Mouse (Mus musculus) ZHBTc4 (cell line): ENCODE measurements around the gene Kcng4.

ENCODE experiments used
- DNase-seq: peaks from one replicate; pipeline ENCODE4 v3.0.0-alpha.2; 2011; ENCODE audit warnings: low read depth, low spot score

Kcng4 gene

GRCm38 (mm10) chr8:119641058-119641457 lies 5.6 kb upstream of the Kcng4 start:
- no peak for DNase-seq

DNA sequence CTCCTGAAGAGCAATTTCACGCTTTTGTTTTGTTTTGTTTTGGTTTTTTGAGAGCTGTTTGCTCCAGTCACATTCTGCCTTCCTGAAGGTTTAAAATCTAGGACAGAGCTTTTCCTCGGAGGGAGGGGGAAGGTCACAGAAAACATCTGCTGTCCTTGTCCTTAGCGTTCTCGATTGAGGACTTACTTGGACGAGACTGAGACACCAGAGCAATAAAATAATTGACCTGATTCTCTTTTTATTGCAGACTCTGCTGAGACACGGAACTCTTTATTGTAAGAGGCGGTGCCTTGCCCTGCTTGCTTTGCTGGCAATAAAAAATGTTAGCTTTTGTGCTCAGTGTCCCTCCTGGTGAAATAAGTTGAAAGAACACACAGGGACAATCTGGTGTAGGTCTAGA lies 4.3 kb upstream of the Kcng4 start:
- DNase-seq: no peak

DNA sequence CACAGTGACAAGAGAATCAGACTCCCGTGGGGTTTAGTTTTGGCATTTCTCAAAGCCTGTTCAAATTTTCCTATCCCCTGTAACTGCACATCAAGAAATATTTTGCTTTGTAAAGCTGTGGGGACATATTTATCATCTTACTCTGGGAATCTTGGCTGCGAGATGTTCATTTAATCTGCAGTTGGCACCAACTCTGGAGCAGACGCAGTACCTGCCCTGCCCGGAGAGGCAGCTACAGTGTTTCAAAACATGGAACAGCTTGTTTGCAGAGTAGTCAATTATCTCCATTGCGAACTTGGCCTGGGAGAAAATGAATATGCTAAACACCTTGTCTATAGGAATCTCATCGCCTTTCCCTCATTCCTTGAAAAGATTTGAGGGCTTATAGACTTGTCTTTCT lies 2.8 kb upstream of the Kcng4 start:
- DNase-seq: no peak

GRCm38 (mm10) chr8:119637381-119637780 lies 1.9 kb upstream of the Kcng4 start:
- no peak for DNase-seq

DNA sequence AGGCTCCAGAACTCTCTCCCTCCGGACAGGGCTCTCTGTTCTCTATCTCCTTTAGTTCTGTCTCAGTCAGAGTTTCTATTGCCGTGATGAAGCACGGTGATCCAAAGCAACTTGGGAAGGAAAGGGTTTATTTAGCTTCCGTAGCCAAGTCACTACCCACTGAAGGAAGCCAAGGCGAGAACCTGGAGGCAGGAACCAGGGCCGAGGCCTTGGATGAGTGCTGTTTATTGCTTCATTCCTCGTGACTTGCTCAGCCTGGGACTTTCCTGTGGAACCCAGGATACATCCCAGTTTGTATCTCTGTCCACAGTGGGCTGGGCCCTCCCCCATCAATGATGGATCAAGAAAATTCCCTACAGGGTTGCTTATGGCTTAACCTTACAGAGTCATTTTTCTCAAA lies 1.3 kb upstream of the Kcng4 start:
- DNase-seq: no peak

DNA sequence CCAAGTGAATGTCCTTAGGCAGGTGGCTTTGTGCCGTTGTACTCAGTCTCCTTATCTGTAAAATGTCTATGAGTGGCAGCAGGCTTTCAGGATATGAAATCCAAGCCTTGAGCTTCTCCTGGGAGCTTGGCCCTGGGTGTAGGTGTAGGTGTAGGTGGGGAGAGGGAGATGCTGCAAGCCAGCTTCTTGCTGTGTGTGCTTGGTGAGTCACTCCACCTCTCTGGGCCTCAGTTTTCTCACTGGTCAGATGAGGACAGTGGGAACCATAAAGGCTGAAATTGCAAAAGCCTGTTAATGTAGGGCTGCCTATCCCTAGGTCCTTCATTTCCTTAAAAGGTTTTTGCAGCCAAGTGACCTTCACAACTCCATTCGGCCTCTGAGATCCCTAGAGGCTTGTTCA lies 478 bp upstream of the Kcng4 start:
- DNase-seq: no peak

DNA sequence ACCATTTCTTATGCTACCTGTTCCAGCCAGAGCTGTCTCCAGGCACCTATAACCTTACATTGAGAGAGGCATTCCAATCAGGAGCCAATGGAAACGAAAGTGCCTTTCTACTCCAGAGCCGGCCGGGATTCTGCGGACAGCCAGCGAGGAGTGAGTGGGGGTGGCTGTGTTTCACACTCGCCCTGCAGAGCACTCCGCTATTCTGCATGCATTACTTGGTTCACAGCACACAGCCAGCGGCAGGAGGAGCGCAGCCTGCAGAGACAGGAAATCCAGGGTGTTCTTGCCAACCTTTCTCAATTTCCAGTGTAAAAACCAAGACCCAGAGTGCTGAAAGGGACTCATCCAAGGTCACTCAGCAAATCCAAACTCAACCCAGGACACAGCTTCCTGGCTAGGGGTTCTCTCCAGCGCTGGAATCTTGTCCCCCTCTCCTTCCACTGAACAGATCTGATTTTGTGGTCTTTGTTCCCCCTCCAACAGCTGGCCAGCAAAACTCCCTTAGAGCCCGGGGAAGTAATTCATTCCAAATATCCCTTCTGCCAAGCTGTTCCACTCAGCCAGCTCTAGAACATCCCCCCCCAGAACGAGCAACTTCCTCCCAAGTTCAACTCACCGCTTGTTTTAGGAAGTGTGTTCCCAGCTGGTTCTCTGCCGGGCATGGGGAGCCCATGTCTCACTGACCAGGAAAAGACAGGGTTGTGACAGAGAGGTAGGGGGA lies 704 bp downstream of the Kcng4 start:
- DNase-seq: no peak

DNA sequence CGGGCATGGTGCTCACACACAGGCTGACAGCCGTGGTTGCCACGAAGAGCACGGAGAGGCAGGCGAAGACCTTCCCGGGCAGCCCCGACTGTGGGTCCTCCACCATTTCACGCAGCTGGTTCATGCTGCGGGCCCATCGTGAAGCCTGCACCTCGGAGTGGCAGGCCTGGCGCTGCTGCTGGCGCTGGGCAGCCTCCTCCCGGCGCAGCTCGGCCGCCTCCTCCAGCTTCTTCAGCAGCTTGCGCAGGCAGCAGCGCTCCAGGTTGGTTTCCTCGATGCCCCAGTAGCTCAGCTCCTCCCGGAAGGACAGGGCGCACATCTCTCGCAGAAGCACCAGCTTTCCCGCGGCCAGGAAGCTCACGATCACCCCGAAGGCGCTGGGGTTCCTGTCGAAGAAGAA lies 2.6 kb downstream of the Kcng4 start:
- DNase-seq: peak; percentile 60

GRCm38 (mm10) chr8:119632246-119632645 lies 3.2 kb downstream of the Kcng4 start:
- peak; percentile 54 for DNase-seq

- DNase-seq: no peak
These were observed 4.6 kb downstream of the Kcng4 start for GRCm38 (mm10) chr8:119630841-119631240.

DNA sequence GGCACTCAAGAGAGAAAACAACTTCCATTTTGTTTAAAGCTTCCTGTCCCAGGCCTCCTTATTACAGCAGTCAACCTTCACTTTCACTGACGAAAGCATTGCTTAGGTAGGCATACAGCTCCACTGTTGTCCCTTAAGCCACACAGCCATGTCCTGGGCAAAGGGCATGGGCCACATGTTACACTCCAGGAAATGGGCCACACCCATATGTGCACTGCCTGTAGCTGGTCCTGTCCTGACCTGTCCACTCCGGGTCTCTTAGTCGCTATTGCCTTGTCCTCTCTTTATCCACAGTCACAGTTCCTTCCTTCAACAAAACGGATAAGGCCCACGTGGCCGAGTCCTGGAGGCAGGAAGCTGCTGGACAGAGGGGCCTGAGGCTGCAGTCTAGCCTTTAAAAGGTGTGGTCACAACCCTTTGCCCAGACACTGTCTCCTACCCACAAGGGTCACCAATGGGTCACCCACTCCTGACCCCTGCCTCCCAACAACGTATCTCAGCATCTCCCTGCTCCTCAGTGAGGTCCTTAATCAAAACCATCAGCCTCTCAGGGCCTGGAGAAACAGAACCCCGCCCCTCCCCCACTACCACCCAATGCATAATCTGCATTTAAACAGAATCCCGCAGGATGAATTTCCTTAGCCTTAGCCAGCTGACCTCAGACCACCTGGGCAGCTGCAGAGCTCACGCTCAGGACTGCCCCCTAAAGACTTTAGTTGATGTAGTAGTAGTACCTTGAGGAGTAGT lies 7.7 kb downstream of the Kcng4 start:
- DNase-seq: peak; percentile 64

GRCm38 (mm10) chr8:119627199-119627598 lies 8.3 kb downstream of the Kcng4 start:
- no peak for DNase-seq

DNA sequence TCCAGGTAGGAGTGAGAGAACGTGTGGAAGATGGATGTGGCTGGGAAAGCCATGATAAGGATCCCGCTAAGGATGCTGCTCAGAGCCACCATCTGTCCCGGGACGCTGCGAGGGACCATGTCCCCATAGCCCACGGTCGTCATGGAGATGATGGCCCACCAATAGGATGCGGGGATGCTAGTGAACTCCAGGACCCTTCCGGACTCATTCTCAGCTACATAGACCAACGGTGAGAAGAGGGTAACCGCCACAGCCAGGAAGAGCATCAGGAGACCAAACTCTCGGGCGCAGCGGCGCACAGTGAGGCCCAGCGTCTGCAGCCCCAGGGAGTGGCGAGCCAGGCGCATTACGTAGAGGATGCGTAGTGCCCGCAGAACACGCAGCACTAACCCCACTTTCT lies 9.7 kb downstream of the Kcng4 start:
- peak; percentile 53 for DNase-seq

- no peak for DNase-seq
These were observed 10.6 kb downstream of the Kcng4 start for GRCm38 (mm10) chr8:119624916-119625315.

GRCm38 (mm10) chr8:119623744-119624143 lies 11.7 kb downstream of the Kcng4 start:
- DNase-seq: no peak

DNA sequence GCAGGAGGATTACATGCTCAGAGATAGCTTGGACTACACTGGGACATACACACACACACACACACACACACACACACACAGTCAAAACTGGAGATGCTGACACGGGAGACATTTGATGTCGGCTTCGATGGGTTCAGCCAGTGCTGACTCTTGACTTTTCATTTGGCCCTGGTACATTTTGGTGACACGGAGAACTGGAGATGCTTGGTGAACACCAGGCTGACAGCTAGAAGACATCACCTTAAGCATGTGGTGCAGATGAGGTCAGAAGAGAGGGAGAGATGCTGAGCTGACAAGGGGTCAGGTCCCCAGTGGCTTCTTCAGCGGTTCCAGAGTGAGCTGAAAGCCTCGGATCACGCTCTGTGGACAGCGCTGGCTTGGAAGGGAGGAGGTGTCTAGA lies 12.4 kb downstream of the Kcng4 start:
- no peak for DNase-seq

- DNase-seq: peak; percentile 92
These were observed 12.9 kb downstream of the Kcng4 start for GRCm38 (mm10) chr8:119622555-119622954.

GRCm38 (mm10) chr8:119620848-119621465 lies 14.5 kb downstream of the Kcng4 start:
- peak; percentile 74 for DNase-seq

DNA sequence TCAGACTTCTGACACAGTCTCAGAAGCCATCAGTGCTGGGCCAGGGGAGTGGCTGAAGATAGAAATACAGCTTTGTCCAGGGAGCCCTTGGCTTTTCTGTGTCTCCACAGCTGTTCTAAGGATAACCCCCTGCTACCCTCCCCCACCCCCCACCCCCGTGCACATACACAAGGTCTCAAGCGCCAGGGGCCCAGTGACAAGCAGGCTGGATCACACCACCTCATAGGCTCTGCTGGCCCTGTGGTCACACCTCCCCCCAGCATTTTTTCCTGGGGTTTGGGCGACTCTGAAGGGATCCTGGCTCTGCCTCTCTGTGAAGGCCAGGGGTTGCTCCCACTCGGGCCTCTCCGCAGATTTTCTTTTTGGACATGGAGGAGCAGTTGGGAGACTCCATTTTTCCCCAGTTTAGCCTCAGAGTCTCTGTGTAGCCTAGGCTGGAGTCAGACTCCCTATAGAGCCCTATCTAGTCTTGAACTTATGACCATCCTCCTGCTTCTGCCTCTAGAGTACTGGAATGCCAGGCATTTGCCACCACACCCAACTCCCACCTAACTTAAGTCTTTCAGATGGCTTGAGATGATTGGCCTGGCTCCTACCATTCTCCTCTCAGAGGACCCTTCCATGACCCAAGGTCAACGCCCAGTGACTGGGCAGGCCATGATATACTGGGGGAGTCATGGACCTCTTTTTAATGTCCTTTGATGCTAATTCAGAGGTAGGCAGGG lies 15.2 kb downstream of the Kcng4 start:
- peak; percentile 90 for DNase-seq

GRCm38 (mm10) chr8:119618887-119619286 lies 16.6 kb downstream of the Kcng4 start:
- no peak for DNase-seq

DNA sequence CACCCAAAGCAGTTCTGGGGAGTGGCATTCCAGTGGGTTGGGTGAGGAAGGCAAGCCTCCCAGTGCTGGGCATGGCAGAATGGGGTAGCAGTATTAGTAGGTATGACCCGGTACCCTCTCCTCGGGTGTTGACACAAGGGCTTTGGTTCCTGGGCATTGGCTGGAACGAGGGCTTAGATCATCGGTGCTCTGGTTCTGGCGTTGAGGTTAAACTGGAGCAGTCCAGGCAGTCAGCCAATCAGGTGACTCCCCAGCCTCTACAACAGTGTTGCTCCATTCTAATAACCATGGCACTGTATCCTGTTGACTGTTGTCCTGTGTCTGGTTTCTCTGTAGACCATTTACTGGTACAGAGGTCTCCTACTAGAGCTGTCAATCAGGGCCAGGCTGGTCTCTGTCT lies 17.9 kb downstream of the Kcng4 start:
- no peak for DNase-seq

DNA sequence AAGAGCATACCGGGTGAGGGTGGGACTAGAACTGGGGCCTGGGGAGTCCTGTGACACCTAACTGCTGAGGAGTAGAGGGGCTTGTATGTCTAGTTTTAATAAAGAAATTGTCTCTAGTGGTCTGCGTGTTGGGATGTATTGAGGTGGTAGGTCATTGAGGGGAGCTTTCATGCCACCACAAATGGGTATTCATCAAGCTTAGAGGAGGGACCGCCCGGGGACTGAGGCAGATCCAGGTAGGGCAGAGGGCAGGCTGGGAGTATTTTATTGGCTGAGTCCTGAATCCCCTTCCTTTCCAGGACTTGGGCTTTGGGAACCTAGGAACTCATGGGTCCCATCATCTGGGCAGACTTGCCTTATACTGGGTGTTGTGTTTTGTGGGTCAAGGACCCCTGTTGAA lies 18.7 kb downstream of the Kcng4 start:
- DNase-seq: no peak
